Mouse (Mus musculus) left cerebral cortex, postnatal 14 days (tissue): ENCODE measurements around the gene Gm29666. TPM values are rescaled to one million over a fixed set of nuclear protein-coding genes. Genes with fewer than 3 reads are reported as not detected.

Source experiments
- DNase-seq, 2 experiments: peaks; one replicate each; pipeline ENCODE4 v3.0.0; 2021 to 2022; ENCODE audit warnings: low spot score in 2 of 2, mixed read lengths in 1 of 2
- intact Hi-C: fragments of 180-260 bp; cut with DNase I; formaldehyde crosslinking; loops from one replicate; pipeline ENCODE4 v1.15.1; 2025
- long read RNA-seq, 2 experiments: library from polyadenylated mRNA; stranded (forward); transcript quantifications; one replicate each; pipeline ENCODE4 v2.0.0; 2021
- total RNA-seq, 2 experiments: library from RNA; stranded (reverse); gene quantifications; 2 replicates each; pipeline ENCODE4 v1.2.3; 2021

Gene Gm29666
- 1 to 10 TPM in 1 of 2 experiments, under 1 TPM in 1; 0.94 to 1.1 TPM for total RNA-seq
- long read RNA-seq, experiment 1, partial matches to known transcripts, result 0 of 2 reads
- long read RNA-seq, experiment 1, other reads (novel, unspliced or antisense), result 2 of 2 reads
- long read RNA-seq, experiment 2, partial matches to known transcripts, result 0 of 2 reads
- long read RNA-seq, experiment 2, other reads (novel, unspliced or antisense), result 2 of 2 reads

GRCm38 (mm10) chr15:84919938-84920337 lies at the start of gene Gm29666:
TSS of gene Gm29666 (minus strand) at chr15:84920038.
- DNase-seq, result no peak
- intact Hi-C loops, result loop anchor here (5.0 kb wide), 1 partner anchor 163 kb away; no protein-coding TSS in a partner anchor

- DNase-seq, result no peak
- intact Hi-C loops, result no loop called here
Observed at GRCm38 (mm10) chr15:84968534-84968933, 48.7 kb upstream of the Gm29666 start.

- intact Hi-C loops, result no loop called here
- no peak for DNase-seq
Observed at GRCm38 (mm10) chr15:84965575-84966360, 45.9 kb upstream of the Gm29666 start.

GRCm38 (mm10) chr15:84964771-84965170 lies 44.9 kb upstream of the Gm29666 start:
- intact Hi-C loops, result no loop called here

DNA sequence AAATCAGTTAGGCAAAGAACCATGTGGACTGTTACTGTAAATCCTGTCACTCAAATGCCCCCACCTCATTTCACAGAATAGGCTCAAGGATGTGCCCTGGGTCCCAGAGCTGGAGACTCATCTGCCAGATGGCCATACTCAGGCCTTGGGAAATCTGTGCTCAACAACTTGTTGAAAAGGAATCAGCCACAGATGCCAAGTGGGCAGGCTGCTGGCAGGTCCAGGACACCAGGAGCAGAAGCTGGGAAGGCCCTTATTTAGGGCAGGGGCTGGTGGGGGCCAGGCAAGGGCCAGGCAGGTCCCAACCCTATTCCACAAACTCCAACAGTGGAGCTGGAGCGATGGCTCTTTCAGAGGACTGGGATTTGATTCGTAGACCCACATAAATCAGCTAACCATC lies 42.7 kb upstream of the Gm29666 start:
- intact Hi-C loops, result no loop called here
- DNase-seq, result no peak

More at GRCm38 (mm10) chr15:84964771-84965170, 44.9 kb upstream of the Gm29666 start:
- no peak for DNase-seq

GRCm38 (mm10) chr15:84960692-84961091 lies 40.9 kb upstream of the Gm29666 start:
- DNase-seq, result peak; percentile 74 to 76
- intact Hi-C loops, result no loop called here

- intact Hi-C loops, result no loop called here
Observed at GRCm38 (mm10) chr15:84959891-84960290, 40.1 kb upstream of the Gm29666 start.

DNA sequence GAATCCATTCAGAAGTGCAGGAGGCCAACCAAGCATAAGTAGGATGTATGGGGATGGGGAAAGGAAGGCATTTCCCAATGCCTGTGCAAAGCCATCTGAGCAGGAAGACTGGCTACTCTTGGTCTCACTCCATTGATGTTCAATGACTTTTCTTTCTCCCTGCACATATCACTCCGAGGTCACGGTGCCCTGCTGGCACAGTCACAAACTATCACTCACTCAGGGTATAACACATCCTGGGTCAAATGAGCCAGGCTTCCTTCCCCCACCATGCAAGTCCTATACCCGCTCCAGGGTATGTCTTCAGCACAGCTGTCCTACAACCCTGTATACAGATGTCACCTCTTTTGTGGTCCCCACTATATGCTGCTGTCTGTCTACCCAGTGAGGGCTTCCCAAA lies 38.5 kb upstream of the Gm29666 start:
- intact Hi-C loops, result no loop called here
- DNase-seq, result no peak

More at GRCm38 (mm10) chr15:84959891-84960290, 40.1 kb upstream of the Gm29666 start:
- no peak for DNase-seq

DNA sequence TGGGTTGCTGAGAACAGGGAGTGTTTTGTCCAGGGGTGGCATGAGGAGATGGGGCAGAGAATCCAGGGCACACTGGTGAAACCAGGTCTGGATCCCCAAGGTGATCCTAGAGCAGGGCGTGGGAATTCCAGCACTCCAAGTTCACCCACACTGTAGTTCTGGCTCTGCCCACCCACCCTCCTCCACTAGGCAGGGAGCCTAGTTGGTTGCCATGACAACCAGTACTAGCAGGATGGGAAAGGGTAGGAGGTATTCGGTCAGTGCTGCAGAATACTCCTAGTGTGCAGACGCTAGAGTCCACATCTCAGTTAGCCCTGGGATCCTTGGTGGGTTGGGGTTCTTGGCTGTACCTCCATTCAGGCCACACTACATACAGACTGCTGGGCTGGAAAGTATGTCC lies 38.0 kb upstream of the Gm29666 start:
- intact Hi-C loops, result no loop called here
- peak; percentile 74 to 86 for DNase-seq

- intact Hi-C loops, result no loop called here
- DNase-seq, result no peak
Observed at GRCm38 (mm10) chr15:84953259-84953658, 33.4 kb upstream of the Gm29666 start.

DNA sequence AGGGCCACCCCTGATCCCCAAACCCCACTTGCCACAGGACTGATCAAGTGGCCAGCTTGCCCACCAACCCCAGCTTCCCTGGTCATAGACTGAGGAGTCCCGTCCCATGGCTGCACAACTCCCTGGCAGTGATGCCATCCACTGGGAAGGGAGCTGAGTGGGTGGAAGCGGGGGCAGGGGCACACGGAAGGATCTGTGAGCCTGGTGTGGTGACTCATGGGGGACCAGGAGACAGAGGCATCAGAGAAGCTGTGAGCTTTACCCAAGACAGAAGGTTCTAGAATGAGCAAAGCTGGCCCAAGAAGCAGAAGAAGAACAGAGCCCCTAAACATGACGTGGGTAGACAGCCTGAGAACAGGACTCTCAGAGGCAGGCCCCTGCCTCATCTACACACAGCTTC lies 30.2 kb upstream of the Gm29666 start:
- intact Hi-C loops, result no loop called here
- peak in 1 of 2 experiments; percentile 78 for DNase-seq

GRCm38 (mm10) chr15:84948990-84949389 lies 29.2 kb upstream of the Gm29666 start:
- intact Hi-C loops, result no loop called here
- DNase-seq, result no peak

DNA sequence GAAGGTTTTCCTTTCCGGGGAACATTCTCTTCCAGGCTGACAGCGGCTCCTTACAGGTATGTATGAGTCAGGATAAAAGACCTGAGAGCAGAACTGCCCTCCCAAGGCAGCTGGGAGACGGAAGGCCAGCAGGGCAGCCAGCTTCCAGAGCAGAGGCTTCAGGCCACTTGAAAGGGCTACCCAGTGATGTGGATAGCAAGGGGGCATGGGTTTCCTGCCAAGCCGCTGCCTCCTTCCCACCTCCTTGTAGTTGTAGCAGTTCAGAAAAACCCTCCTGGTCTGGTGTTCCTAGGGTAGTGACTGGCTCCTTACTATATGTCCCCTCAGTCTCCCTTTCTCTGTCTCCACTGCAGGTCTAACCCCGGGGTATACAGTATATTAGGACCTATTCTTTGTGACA lies 24.5 kb upstream of the Gm29666 start:
- intact Hi-C loops, result no loop called here
- no peak for DNase-seq

- DNase-seq, result peak; percentile 52 to 60
Observed at GRCm38 (mm10) chr15:84942647-84943285, 22.9 kb upstream of the Gm29666 start.

DNA sequence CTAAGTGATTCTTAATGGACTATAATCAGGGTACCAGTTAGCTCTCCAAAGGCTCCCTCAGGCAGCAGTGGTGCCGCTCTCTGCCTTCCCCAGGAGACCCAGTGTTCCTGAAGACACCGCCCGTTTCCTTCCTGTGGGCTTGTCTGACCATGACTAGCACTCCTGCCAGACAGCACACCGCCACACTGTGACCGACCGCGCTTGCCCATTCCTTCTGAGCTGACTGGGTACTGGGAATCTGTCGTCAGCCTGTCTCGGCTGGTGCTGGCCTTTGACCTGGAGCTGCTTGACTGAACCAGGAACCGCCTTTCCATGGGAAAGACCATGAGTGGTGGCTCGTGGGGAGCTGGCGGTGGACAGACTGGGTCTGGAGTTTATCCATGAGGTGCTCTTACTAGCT lies 20.3 kb upstream of the Gm29666 start:
- intact Hi-C loops, result no loop called here
- DNase-seq, result no peak

More at GRCm38 (mm10) chr15:84942647-84943285, 22.9 kb upstream of the Gm29666 start:
- intact Hi-C loops, result no loop called here

DNA sequence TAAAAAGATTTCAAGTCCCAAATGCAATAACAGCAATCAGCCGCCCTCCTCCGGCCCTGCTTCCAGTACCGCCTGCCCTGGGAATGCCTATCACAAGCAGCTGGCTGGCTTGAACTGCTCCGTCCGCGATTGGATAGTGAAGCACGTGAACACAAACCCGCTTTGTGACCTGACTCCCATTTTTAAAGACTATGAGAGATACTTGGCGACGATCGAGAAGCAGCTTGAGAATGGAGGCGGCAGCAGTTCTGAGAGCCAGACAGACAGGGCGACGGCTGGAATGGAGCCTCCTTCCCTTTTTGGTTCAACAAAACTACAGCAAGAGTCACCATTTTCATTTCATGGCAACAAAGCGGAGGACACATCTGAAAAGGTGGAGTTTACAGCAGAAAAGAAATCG lies 15.1 kb upstream of the Gm29666 start:
- no peak for DNase-seq
- intact Hi-C loops, result loop anchor here (10.0 kb wide), 1 partner anchor 120 kb away; no protein-coding TSS in a partner anchor

DNA sequence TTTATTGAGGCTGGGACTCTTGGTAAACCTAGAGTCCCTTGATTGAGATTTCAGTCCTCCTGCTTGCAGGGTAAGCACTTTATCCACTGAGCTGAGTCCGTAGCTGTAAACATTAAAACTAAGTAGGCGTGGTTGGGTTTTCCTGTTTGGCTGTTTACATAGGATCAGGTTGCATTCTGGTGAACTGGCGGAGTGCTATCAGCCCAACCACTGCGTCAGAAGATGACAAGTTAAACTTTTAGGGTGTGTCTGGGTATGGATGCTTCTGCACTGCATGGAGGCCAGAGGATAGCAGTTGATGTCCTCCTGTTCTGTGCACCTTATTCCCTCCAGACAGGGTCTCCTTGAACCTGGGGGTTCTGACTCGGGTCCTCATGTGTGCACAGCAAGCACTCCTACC lies 12.5 kb upstream of the Gm29666 start:
- no peak for DNase-seq
- intact Hi-C loops, result loop anchor here (10.0 kb wide), 1 partner anchor 122 kb away; no protein-coding TSS in a partner anchor

DNA sequence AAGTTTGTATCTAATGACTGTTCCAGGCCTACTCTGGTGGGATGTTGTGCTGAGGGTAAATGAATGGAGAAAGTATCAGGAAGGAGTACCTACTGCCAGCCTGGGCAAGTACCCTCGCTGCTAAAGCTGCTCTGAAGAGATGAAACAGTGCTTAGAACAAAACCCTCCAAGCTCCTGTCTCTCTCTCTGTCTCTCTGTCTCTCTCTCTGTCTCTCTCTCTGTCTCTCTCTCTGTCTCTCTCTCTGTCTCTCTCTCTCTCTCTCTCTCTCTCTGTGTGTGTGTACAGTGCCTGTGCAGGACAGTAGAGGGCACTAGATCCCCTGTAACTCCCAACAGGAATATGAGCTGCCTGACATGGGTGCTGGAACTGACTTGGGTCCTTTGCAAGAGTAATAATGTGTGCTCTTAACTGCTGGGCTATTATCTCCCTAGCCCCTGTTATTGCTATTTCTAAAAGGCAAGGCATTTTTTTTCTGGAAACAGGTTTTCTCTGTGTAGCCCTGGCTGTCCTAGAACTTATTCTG lies 5.7 kb upstream of the Gm29666 start:
- DNase-seq, result no peak
- intact Hi-C loops, result loop anchor here (5.0 kb wide), 1 partner anchor 72 kb away; no protein-coding TSS in a partner anchor

GRCm38 (mm10) chr15:84924781-84925315 lies 5.0 kb upstream of the Gm29666 start:
- peak; percentile 57 to 63 for DNase-seq
- intact Hi-C loops, result loop anchor here (5.0 kb wide), 2 partner anchors 72 to 168 kb away; no protein-coding TSS in a partner anchor
